Mouse (Mus musculus) cerebellum, adult 2 months (tissue): ENCODE results near the gene Gng8.

Experiments used
- CTCF ChIP-seq: fragments of 200-500 bp; IDR thresholded peaks from 2 replicates; pipeline ENCODE4 v1.5.1; 2011; ENCODE audit warnings: low read depth, mild to moderate bottlenecking, control low read depth, low read length, moderate library complexity, borderline replicate concordance; ENCODE audit not compliant: insufficient read depth
- POLR2A ChIP-seq: fragments of 200-500 bp; IDR thresholded peaks from 2 replicates; pipeline ENCODE4 v1.6.1; 2011; ENCODE audit warnings: low read length, control low read depth, borderline replicate concordance; ENCODE audit not compliant: insufficient read depth

DNA sequence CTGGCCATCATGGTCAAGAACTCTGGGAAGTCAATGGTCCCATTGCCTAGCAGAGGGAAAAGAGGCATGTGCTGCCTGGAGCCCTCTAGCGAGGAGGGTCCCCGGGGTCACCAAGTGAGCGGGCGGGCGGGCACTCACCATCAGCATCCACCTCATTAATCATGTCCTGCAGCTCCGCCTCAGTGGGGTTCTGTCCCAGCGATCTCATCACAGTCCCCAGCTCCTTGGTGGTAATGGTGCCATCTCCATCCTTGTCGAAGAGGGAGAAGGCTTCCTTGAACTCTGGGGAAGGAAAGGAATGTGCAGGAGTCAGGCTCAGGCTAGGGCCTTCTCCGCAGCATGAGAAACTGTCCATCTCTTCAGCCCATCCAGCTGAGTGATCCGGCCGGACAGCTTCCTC, 25.9 kb downstream of the Gng8 start:
- no peak for TF ChIP-seq POLR2A
- TF ChIP-seq CTCF, result no peak
